Mouse (Mus musculus) intestine, embryonic 14.5 days (tissue): Measurements from ENCODE around the gene Hmx1. TPM values are rescaled to one million over a fixed set of nuclear protein-coding genes. Genes with fewer than 3 reads are reported as not detected.

Experiments
- ATAC-seq: fragments of 200-750 bp; cut with Nextera tagmentation; replicated peaks from 2 replicates; pipeline ENCODE4 v1.8.0; 2017; ENCODE audit warnings: low read depth, moderate number of reproducible peaks, moderate TSS enrichment, moderate library complexity; ENCODE audit not compliant: low FRiP score, low TSS enrichment
- DNase-seq: peaks from one replicate; pipeline ENCODE4 v3.0.0-alpha.2; 2018; ENCODE audit warnings: low spot score
- H3K27ac ChIP-seq: fragments of 300-500 bp; sonication (generic); 2 replicates; pipeline ENCODE4 v1.5.1; 2014; ENCODE audit warnings: low read depth, mild to moderate bottlenecking, control low read depth
- H3K27me3 ChIP-seq: fragments of 300-500 bp; sonication (generic); replicated peaks from 2 replicates; pipeline ENCODE4 v1.6.1; 2014; ENCODE audit warnings: low read length, control low read depth; ENCODE audit not compliant: control insufficient read depth, insufficient read depth
- H3K36me3 ChIP-seq: fragments of 300-500 bp; sonication (generic); 2 replicates; pipeline ENCODE4 v1.6.1; 2014; ENCODE audit warnings: low read length, control low read depth; ENCODE audit not compliant: control insufficient read depth, insufficient read depth
- H3K4me1 ChIP-seq: fragments of 300-500 bp; sonication (generic); replicated peaks from 2 replicates; pipeline ENCODE4 v1.6.1; 2014; ENCODE audit warnings: low read length, control low read depth, mixed read lengths; ENCODE audit not compliant: control insufficient read depth, insufficient read depth
- H3K4me2 ChIP-seq: fragments of 300-500 bp; sonication (generic); 2 replicates; pipeline ENCODE4 v1.6.1; 2014; ENCODE audit warnings: low read length
- H3K4me3 ChIP-seq: fragments of 300-500 bp; sonication (generic); 2 replicates; pipeline ENCODE4 v1.5.1; 2014; ENCODE audit warnings: low read depth, low read length, control low read depth, mixed read lengths
- H3K9ac ChIP-seq: fragments of 300-500 bp; sonication (generic); 2 replicates; pipeline ENCODE4 v1.6.1; 2014; ENCODE audit warnings: mild to moderate bottlenecking, low read length
- H3K9me3 ChIP-seq: fragments of 300-500 bp; sonication (generic); 2 replicates; pipeline ENCODE4 v1.6.1; 2016; ENCODE audit warnings: low read length, control low read depth; ENCODE audit not compliant: control insufficient read depth
- WGBS: fragments of 180-500 bp; shearing (Covaris S2); extraction: QIAGEN DNeasy Blood & Tissue Kit; methylation state at CpG from one replicate; pipeline ENCODE4 v1.1.7; 2014; 5-methylcytosine and 5-hydroxymethylcytosine counted together
- polyA plus RNA-seq: library from polyadenylated mRNA; unstranded; fragments of >200 nt; fragmentation: Nextera tagmentation; extraction: Ambion mirVana; gene quantifications from 2 replicates; pipeline ENCODE4 v1.2.1, GENCODE M21; 2014

Hmx1 gene
- polyA plus RNA-seq, 1 experiment from 2014 or later: not detected

- Histone ChIP-seq H3K4me2 (no peak overlapping the region), H3K4me3 (no peak overlapping the region), H3K36me3 (no peaks in the 10 kb centered on the region), H3K9ac (no peak overlapping the region), H3K4me1 (no peaks in the 10 kb centered on the region), H3K9me3 (peaks cover 7% of the 10 kb centered on the region; the same call in 1 of the 2 replicates), H3K27me3 (no peaks in the 10 kb centered on the region), H3K27ac (no peak overlapping the region)
- 36% methylated on average over 5 of the region's 5 CpGs for WGBS
- ATAC-seq (no peak), DNase-seq (no peak)
These were observed 45.1 kb downstream of the Hmx1 start for GRCm38 (mm10) chr5:35434038-35434437.

GRCm38 (mm10) chr5:35434703-35435102, 45.8 kb downstream of the Hmx1 start:
- Histone ChIP-seq H3K4me1 (no peaks in the 10 kb centered on the region), H3K9me3 (peaks cover 7% of the 10 kb centered on the region; the same call in 1 of the 2 replicates), H3K4me2 (no peak overlapping the region), H3K36me3 (no peaks in the 10 kb centered on the region), H3K9ac (no peak overlapping the region), H3K4me3 (no peak overlapping the region), H3K27ac (no peak overlapping the region), H3K27me3 (no peaks in the 10 kb centered on the region)
- DNase-seq: no peak
- no peak for ATAC-seq
- 60% methylated on average over 6 of the region's 6 CpGs for WGBS

GRCm38 (mm10) chr5:35438805-35439204, 49.9 kb downstream of the Hmx1 start:
- no peak for DNase-seq
- H3K9me3 ChIP-seq: peaks cover 7% of the 10 kb centered on the region; the same call in 1 of the 2 replicates
- H3K4me1 ChIP-seq: no peaks in the 10 kb centered on the region
- WGBS: 83% methylated on average over 6 of the region's 6 CpGs
- no peak overlapping the region for H3K27ac ChIP-seq
- no peaks in the 10 kb centered on the region for H3K36me3 ChIP-seq
- H3K4me3 ChIP-seq: no peak overlapping the region
- ATAC-seq: no peak
- H3K9ac ChIP-seq: no peak overlapping the region
- H3K27me3 ChIP-seq: no peaks in the 10 kb centered on the region
- no peak overlapping the region for H3K4me2 ChIP-seq

- WGBS: 62% methylated on average over 8 of the region's 8 CpGs
- H3K9me3 ChIP-seq: peaks cover 7% of the 10 kb centered on the region; the same call in 1 of the 2 replicates
- no peak overlapping the region for H3K4me3 ChIP-seq
- no peak overlapping the region for H3K27ac ChIP-seq
- H3K9ac ChIP-seq: no peak overlapping the region
- H3K4me2 ChIP-seq: no peak overlapping the region
- H3K36me3 ChIP-seq: no peaks in the 10 kb centered on the region
- DNase-seq (no peak), ATAC-seq (no peak)
- H3K4me1 ChIP-seq: no peaks in the 10 kb centered on the region
- no peaks in the 10 kb centered on the region for H3K27me3 ChIP-seq
These were observed 51.6 kb downstream of the Hmx1 start for GRCm38 (mm10) chr5:35440459-35440858.

- no peak overlapping the region for H3K4me3 ChIP-seq
- no peaks in the 10 kb centered on the region for H3K27me3 ChIP-seq
- WGBS: 68% methylated on average over 9 of the region's 9 CpGs
- no peaks in the 10 kb centered on the region for H3K36me3 ChIP-seq
- no peak for DNase-seq
- H3K4me2 ChIP-seq: no peak overlapping the region
- ATAC-seq: no peak
- H3K4me1 ChIP-seq: no peaks in the 10 kb centered on the region
- peaks cover 7% of the 10 kb centered on the region; the same call in 1 of the 2 replicates for H3K9me3 ChIP-seq
- H3K9ac ChIP-seq: no peak overlapping the region
- H3K27ac ChIP-seq: no peak overlapping the region
These were observed 52.5 kb downstream of the Hmx1 start for GRCm38 (mm10) chr5:35441411-35441810.

GRCm38 (mm10) chr5:35444731-35445130, 55.8 kb downstream of the Hmx1 start:
- H3K9ac ChIP-seq: no peak overlapping the region
- no peak overlapping the region for H3K4me2 ChIP-seq
- 89% methylated on average over 12 of the region's 12 CpGs for WGBS
- ATAC-seq: no peak
- no peaks in the 10 kb centered on the region for H3K9me3 ChIP-seq
- 0 out of 2 replicates have a peak, but pooled peaks cover 3% of the 10 kb centered on the region for H3K27me3 ChIP-seq
- DNase-seq: no peak
- H3K36me3 ChIP-seq: no peaks in the 10 kb centered on the region
- H3K4me1 ChIP-seq: no peaks in the 10 kb centered on the region
- H3K4me3 ChIP-seq: no peak overlapping the region
- H3K27ac ChIP-seq: no peak overlapping the region

GRCm38 (mm10) chr5:35447656-35448443, 58.9 kb downstream of the Hmx1 start:
- Histone ChIP-seq H3K9me3 (no peaks in the 10 kb centered on the region), H3K4me3 (peak overlapping the region; percentile 22; the same call in 1 of the 2 replicates), H3K27ac (no peak overlapping the region), H3K4me2 (peak overlapping the region; percentile 51), H3K27me3 (peaks cover 3% of the 10 kb centered on the region; the same call in 1 of the 2 replicates), H3K9ac (peak overlapping the region; percentile 29; the same call in 1 of the 2 replicates), H3K4me1 (no peaks in the 10 kb centered on the region), H3K36me3 (no peaks in the 10 kb centered on the region)
- peak; percentile 70 for DNase-seq
- peak; percentile 78 for ATAC-seq
- WGBS: 19% methylated on average over 27 of the region's 27 CpGs
